Mouse (Mus musculus) skeletal muscle tissue, adult 2 months (tissue): ENCODE data around the gene 1110008P14Rik.
A peak's percentile ranks its signal among the peaks of the same experiment; 100 is the strongest.

Experiments
- DNase-seq: peaks from one replicate; pipeline ENCODE4 v3.0.0-alpha.2; 2012; ENCODE audit warnings: low read depth, low spot score

1110008P14Rik gene

DNA sequence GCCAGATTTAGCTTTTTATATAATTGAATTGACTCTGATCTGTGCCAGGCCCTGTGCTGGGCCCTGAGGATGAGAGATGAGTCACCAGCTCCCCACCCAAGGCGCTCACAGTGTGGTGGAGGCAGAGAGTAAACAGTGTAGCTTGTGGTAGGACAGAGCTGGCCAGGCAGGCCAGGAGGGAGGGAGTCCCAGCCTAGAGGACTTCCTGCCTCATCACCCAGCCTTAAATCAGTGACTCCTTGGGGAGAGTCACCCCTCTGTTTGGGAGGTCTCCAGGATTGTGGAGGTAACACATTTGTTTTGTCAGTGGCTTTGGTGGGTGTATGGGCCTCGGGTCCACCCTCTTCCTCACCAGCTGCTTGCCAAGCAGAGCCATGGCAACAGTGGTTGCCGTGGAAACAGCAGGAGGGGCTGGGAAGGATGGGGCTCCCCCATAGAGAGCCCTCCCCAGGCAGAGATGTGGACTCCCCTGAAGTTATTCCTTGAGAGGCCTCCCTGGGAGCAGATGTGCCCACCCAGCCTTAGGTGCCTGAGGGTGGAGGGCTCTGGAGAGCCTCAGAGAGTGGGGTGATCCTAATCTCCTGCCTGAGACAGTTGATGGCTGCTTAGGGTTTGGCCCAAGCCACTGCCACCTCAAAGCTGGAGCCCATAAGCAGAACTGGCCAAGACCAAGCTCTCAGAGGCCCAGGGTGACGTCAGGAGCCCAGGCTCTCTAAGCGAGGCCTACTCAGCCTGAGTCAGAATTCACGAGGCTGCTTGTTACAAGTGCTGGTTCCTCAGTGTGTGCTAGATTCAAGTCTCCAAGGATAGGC, 39.0 kb downstream of the 1110008P14Rik start:
- peak; percentile 88 for DNase-seq

DNA sequence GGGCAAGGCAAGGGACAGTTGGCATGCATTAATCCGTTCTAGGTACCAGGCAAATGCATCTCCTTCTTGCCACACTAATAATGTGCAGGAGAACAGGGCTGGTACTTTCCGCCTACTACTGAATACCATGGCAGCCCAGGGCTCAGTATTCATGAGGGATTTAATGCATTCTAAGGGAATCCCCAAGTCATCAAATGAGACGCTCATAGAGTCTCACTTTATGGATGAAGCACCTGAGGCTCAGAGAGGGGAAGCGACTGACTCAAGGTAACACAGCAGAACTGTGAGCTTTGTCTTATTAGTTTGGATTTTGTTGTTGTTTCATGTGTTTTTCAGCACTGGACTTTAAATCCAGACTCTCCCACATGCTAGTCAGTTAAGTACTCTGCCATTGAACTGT, 39.7 kb downstream of the 1110008P14Rik start:
- no peak for DNase-seq

DNA sequence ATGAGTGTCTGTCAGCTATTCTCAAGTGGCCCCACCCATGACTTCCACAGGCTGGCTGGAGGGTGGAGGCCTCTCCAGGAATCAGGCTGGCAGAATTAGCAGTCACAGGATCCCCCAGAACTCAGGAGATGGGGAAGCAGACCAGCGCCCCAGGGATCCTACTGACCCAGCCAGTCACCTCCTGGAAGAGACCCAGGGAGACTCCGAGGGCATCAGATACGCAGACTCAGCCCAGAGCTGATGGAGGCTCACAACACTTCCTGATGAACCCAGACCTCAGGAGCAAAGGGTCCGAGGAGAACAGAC, 40.2 kb downstream of the 1110008P14Rik start:
- no peak for DNase-seq

DNA sequence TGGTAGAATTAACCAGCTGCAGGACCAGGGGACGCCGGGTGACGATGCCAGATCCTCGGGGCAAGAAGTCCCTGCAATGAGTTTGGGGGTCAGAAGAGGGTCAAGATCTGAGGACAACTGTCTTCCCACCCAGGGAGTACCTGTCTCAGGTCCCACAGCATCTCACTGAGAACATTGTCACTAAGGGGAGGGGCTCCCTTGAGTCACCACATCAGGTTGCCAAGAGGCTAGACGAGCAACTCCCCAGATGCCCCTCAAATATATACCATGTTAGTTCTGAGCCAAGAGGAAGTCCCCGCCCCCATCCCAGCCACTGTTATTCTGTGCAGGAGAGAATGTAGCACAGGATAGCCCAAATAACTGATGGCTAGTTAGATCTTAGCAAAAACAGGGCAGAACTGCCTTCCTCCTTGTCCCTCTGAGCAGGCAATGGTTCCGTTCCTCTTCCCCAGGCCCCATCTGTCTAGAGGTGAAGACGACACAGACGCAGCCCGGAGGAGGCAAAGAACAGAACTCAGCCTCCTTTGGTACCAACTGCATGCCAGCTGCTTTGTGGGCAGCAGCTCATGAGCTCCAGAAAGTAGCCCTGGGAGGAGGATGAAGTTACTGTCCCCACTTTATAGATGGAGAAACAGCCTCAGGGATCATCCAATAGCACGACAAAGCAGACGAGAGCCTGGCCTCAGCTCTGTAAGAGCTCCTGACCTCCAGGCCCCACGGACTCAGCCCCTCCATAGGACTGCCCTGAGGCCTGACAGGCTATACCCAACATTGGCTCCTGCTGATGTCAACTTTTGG, 40.7 kb downstream of the 1110008P14Rik start:
- DNase-seq: no peak

DNA sequence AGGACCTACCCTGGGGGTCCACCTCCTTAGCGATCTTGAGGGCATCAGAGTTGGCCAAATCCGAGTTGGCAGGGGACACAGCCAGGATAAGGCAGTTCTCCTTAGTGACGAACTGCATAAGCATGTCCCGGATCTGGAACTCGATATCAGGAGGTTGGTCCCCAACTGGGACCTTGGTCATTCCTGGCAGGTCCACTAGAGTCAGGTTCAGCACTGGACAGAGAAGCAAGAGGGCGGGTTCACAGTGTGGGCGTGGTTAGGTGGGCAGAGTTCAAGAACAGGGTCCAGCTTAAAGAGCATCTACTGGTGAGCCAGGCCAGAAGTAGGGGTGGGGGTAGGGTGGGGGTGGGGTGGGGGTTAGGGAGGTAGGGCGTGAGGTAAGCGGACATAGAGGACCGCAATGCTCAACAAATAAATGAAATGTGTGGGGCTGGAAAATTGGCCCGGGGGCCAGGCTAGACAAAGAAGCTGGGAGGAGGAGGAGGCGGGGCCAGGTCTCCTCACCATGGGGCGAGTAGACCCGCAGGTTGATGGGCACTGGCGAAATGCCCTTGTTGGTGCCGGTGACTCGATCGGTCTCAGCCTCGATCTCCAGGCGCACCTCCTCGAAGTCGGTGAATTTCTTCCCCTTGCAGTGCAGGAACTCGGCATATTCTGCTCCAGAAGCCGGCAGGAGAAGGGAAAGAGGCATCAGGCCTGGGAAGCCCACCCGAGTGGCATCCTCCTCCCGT, 41.7 kb downstream of the 1110008P14Rik start:
- DNase-seq: no peak

DNA sequence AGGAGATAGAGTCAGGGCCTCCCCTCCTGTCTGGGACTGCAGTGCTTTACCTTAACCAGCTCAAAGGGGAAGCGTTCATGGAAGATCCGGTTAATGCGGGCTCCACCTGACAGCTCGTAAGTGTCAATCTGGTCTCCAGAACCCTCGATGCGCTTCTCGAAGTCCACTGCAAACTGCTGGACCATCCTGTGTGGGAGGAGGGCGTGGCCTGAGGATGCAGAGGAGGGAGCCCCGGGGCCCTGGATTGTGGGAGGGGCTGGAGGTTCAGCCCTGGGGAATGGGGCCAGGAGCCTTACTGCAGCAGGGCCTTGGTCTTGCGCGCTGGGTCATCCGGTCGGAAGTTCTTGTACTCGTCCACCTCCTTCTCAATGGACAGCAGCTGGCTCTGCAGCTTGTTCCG, 45.9 kb downstream of the 1110008P14Rik start:
- no peak for DNase-seq

DNA sequence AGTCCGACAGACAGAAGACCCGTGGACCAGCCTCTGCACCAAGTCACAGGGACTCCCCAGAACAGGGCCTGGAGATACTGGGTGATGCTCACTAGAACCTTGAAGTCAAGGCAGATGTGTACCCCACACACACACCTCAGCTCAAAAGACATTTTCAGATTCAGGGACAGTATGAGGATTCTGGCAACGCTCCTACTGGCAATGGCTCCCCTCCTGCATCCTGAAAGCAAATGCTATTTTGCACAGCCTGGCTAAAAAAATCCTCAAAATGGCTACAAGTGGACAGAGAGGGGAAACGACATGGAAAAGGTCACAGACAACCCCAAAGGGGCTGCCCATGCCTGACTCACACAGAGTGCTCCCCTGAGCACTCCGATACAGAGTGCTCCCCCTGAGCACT, 49.6 kb downstream of the 1110008P14Rik start:
- DNase-seq: no peak

DNA sequence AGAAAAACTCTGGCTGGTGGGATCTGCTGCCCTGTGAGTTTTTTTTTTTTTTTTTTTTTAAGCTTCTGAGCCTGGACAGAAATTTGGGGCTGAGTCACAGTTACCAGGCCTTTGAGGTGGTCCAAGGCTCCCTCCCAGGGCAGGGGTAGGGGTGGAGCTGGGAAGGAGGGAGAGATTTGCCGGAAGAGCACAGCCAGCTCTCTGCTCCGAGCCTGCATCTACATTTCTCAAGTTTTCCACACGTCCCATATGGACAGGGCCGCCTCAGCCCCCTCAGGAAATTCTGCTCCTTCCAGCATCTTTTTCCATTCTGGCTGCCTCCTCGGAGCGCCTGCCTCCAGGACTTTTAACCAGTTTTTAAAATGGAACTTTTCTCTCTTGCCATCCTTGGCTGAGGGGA, 52.2 kb downstream of the 1110008P14Rik start:
- no peak for DNase-seq

DNA sequence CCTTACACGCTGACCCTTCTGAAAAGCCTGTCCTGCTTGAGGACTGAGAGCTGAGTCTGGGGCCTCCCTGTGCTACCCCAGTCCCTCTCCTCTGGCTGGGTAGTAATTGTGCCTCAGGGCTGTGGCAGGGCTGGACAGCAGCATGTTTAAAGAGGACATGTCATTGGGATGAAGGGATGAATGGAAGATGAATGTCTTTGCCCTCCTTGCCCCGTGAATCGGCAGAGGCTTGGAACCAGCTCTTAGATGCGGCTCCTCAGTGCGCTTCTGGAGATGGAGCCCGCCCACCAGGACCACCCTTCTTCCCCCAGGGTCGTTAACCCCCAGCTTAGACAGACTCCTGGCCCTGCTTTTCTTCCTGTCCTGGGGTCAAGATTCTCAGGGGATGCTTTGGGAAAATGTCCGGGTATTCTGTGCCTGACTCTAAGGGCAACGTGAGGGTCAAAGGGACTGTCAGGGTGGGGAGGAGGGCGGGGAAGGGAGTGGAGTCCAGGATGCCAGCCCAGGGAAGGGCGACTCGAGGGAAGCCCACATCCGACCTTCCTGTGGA, 52.8 kb downstream of the 1110008P14Rik start:
- no peak for DNase-seq

DNA sequence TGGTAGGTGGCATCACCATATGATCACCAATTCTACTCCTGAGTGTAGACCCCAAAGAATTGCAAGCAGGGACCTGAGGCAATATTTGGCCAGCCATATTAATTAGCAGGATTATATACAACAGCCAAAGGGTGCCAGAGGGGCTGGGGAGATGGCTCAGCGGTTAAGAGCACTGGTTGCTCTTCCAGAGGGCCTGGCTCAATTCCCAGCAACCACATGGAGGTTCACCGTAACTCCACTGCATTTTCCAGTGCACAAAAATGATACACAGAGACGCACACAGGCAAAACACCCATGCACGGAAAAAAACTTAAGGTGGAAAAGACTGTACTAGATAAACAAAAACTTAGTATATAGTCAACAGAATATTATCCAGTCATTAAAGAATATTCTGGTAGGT, 54.5 kb downstream of the 1110008P14Rik start:
- DNase-seq: no peak
